ENCODE assay signal across 9 mouse cellular contexts in genomic region chr3:127632531-127632930, GRCm38 (mm10). TPM values are rescaled to one million over a fixed set of nuclear protein-coding genes. Genes with fewer than 3 reads are reported as not detected.
DNase-seq lines count a peak whose midpoint lies in the region; ATAC-seq and TF ChIP-seq lines count a peak whose summit lies in the region.
"Had no signal": no experiment of that assay in that cellular context is flagged by ENCODE, and none has a peak within 500 bp of the region (broad histone marks: within the 10 kb centered on the region; RNA-seq: fewer than 3 reads in every experiment).

No protein-coding gene starts in this region.

- under 1% methylated on average over 31 of the region's 32 CpGs for WGBS in heart, embryonic 10.5 days
- under 1% methylated on average over 30 of the region's 32 CpGs for WGBS in kidney, postnatal 0 days
- WGBS in midbrain, embryonic 12.5 days: under 1% methylated on average over 27 of the region's 32 CpGs

- peaks cover 98% of the 10 kb centered on the region for H3K27me3 ChIP-seq in heart, embryonic 10.5 days (ENCODE audit: insufficient read depth, poor library complexity, severe bottlenecking)
- H3K27me3 ChIP-seq in kidney, postnatal 0 days (ENCODE audit: insufficient read depth, low read length): peaks cover 75% of the 10 kb centered on the region
- peaks cover 88% of the 10 kb centered on the region for H3K27me3 ChIP-seq in midbrain, embryonic 12.5 days

- peak overlapping the region; percentile 60 for H3K4me2 ChIP-seq in kidney, postnatal 0 days (ENCODE audit: low read length)
- peak overlapping the region; percentile 70 for H3K4me2 ChIP-seq in midbrain, embryonic 12.5 days (replicated peaks)

- ATAC-seq in kidney, postnatal 0 days (replicated peaks; ENCODE audit: low FRiP score, low read depth): no peak; the same call in 1 of the 2 replicates
- peak; percentile 83 for ATAC-seq in midbrain, embryonic 12.5 days (ENCODE audit: low FRiP score, low read depth)

- no peak overlapping the region for H3K27ac ChIP-seq in heart, embryonic 10.5 days
- no peak overlapping the region for H3K27ac ChIP-seq in kidney, postnatal 0 days
- peak overlapping the region; percentile 92 for H3K27ac ChIP-seq in midbrain, embryonic 12.5 days (replicated peaks)

- peaks cover 32% of the 10 kb centered on the region for H3K4me1 ChIP-seq in heart, embryonic 10.5 days
- H3K4me1 ChIP-seq in kidney, postnatal 0 days (replicated peaks; ENCODE audit: insufficient read depth, low read length): peaks cover 23% of the 10 kb centered on the region
- H3K4me1 ChIP-seq in midbrain, embryonic 12.5 days: peaks cover 56% of the 10 kb centered on the region

- no peaks in the 10 kb centered on the region for H3K36me3 ChIP-seq in heart, embryonic 10.5 days
- H3K36me3 ChIP-seq in kidney, postnatal 0 days (ENCODE audit: insufficient read depth, low read length): no peaks in the 10 kb centered on the region
- no peaks in the 10 kb centered on the region for H3K36me3 ChIP-seq in midbrain, embryonic 12.5 days

- DNase-seq in cerebellum, postnatal 14 days: peak; percentile 35 to 47
- no peak for DNase-seq in cerebellum, adult 9-11 months
- DNase-seq in adrenal gland, postnatal 25 days: peak; percentile 10
- no peak for DNase-seq in heart, embryonic 10.5 days (ENCODE audit: low spot score)
- DNase-seq in kidney, postnatal 0 days (ENCODE audit: low spot score): peak; percentile 44
- no peak for DNase-seq in urinary bladder, adult 2 months (ENCODE audit: low spot score)
- no peak for DNase-seq in urinary bladder, postnatal 36 days (ENCODE audit: low spot score in 2 of 2)

- TF ChIP-seq CTCF in kidney, postnatal 0 days (IDR thresholded peaks at IDR 0.05; ENCODE audit: low read depth): no peak

- H3K9ac ChIP-seq in kidney, postnatal 0 days (ENCODE audit: low read depth, low read length): no peak overlapping the region
- peak overlapping the region; percentile 37; the same call in 1 of the 2 replicates for H3K9ac ChIP-seq in midbrain, embryonic 12.5 days (replicated peaks)

- peak overlapping the region; percentile 61 for H3K4me3 ChIP-seq in heart, embryonic 10.5 days
- peak overlapping the region; percentile 37 for H3K4me3 ChIP-seq in kidney, postnatal 0 days (replicated peaks; ENCODE audit: low read depth, low read length)
- H3K4me3 ChIP-seq in midbrain, embryonic 12.5 days: peak overlapping the region; percentile 58

- no peaks in the 10 kb centered on the region for H3K9me3 ChIP-seq in heart, embryonic 10.5 days
- H3K9me3 ChIP-seq in kidney, postnatal 0 days (replicated peaks; ENCODE audit: low read length): no peaks in the 10 kb centered on the region
- H3K9me3 ChIP-seq in midbrain, embryonic 12.5 days: no peaks in the 10 kb centered on the region

RNA-seq across cellular contexts. Expression of gene Neurog2, which starts 0.4 kb away (rescaled TPM):
- total RNA-seq in adrenal gland, postnatal 25 days (2021): not detected in 2 replicates
- 0.25 and 0.26 TPM in 2 replicates for polyA plus RNA-seq in heart, embryonic 10.5 days (2016; fragmentation: Nextera tagmentation; extraction: Ambion mirVana)
- not detected in 2 replicates for polyA plus RNA-seq in kidney, postnatal 0 days (2015; fragmentation: Nextera tagmentation; extraction: Ambion mirVana)
- 83.0 and 155 TPM in 2 replicates for polyA plus RNA-seq in midbrain, embryonic 12.5 days (2016; fragmentation: Nextera tagmentation; extraction: Ambion mirVana)
- not detected in 2 replicates for polyA plus RNA-seq in urinary bladder, adult 2 months (2012; rRNA removed)
- polyA plus RNA-seq: large intestine, adult 2 months had no signal

Comparison
In these comparisons a context has a peak if more than half of its experiments do, and no peak if none do; other contexts are left out.
1. DNase-seq: peak in cerebellum, postnatal 14 days (2 of 2), adrenal gland, postnatal 25 days (single experiment) and kidney, postnatal 0 days (single experiment); none in cerebellum, adult 9-11 months (single experiment), heart, embryonic 10.5 days (single experiment), urinary bladder, adult 2 months (single experiment) and urinary bladder, postnatal 36 days (0 of 2).
2. RNA of gene Neurog2, which starts 0.4 kb away (polyA plus RNA-seq): 83.0 to 155 TPM in midbrain, embryonic 12.5 days; 0.25 to 0.26 TPM in heart, embryonic 10.5 days, not detected in kidney, postnatal 0 days and not detected in urinary bladder, adult 2 months; every median in the first group is over 10 times any median in the second.
3. Peak in every context shown above with its lines, with median percentiles within 50 percentile points of each other: H3K4me3 ChIP-seq.